Mouse (Mus musculus) spleen, adult 12 weeks (tissue): ENCODE data around the gene Gse1.

ENCODE experiments used
- DNase-seq: peaks from one replicate; pipeline ENCODE4 v3.0.0; 2022; ENCODE audit warnings: low spot score

Gene Gse1

DNA sequence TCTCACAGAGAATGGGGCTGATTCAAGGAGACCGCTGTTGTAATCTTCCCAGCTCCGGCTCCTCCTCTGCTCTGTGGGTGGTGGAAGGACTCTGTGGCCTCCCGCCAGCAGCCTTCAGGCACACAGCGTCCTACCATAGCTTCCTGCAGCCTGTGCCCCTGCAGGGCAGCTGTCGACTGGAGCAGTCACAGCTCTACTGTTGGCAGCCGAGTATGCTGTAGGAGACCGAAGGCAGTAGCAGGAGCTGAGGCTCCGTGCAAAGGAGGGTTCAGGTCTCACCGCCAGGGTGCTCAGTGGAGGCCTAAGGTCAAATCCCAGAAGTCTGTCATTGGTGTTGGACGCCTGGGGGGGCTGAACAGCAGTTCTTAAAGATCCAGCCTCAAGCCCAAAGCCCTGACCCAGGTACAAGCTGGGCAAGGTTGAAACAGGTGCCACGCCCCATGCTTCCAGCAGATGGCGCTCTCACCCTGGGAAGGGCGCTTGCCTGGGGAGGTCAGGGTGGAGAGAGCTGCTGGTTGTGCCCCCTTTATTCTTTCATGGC, 72.4 kb downstream of the Gse1 start:
- peak; percentile 75 for DNase-seq

GRCm38 (mm10) chr8:120302941-120303675, 74.9 kb downstream of the Gse1 start:
- DNase-seq, result no peak

- no peak for DNase-seq
Measured at GRCm38 (mm10) chr8:120304097-120304496, 75.8 kb downstream of the Gse1 start.

DNA sequence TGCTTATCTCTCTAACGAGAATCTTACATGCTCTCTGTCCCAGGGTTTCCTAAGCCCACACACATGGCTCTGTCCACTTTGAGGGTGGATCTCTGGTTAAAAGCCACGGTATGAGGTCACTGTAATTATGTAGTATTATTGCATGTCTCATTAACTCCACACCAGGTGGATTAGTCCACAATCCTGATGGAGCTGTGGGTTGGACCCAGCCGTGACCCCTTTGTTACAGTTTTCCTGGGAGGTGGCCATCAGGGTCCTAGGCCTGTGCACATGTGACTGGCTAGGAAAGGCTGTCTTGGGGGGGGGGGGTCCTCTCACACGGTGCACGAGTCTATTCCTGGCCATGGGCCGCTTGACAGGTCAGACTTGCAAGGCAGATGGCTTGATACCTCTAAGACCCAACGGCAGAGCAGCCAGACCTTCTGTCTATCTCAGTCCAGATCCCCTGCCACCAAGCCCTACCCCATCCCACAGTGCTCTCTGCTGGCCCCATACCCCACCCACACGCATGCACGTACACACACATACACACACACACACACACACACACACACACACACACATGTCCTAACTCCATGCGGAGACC, 77.6 kb downstream of the Gse1 start:
- DNase-seq, result no peak

DNA sequence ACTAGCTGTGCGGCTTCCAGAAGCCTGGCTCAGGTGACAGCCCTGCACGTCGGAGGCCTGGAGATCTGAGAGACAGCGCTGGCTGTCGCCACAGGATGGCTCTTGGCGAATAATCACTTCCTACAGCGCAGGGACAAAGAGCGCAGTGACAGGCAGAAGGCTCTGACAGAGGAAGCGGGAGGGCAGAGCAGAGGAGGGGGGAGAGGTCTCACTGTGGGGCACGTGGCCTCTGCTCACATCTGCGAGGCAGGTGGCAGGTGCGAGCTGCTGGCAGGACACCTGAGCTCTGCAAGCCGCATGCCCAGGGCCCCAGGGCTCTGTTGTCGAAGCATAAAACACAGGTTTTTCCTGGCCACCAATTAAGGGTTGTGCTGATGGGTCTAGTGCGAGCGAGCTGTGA, 78.8 kb downstream of the Gse1 start:
- no peak for DNase-seq

DNA sequence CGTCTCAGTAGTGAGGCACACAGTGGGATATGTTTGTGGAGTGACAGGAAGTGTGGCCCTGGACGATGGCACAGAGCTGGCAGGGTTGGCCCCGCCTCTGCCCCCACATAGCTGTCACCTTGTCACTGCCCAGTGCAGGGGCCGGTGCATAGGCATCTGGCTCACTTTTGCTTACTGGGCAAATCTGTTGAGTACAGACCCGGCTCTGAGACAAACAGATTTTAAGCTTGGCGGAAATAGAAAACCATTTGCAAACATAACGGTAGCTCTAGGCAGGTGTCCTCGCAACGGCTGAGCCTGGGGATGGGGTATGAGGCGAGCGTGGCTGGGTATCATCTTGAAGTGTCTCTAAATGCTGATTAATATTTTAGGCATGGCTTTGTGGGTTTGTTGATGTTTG, 79.3 kb downstream of the Gse1 start:
- DNase-seq, result no peak

- DNase-seq, result no peak
Measured at GRCm38 (mm10) chr8:120308131-120308530, 79.9 kb downstream of the Gse1 start.

DNA sequence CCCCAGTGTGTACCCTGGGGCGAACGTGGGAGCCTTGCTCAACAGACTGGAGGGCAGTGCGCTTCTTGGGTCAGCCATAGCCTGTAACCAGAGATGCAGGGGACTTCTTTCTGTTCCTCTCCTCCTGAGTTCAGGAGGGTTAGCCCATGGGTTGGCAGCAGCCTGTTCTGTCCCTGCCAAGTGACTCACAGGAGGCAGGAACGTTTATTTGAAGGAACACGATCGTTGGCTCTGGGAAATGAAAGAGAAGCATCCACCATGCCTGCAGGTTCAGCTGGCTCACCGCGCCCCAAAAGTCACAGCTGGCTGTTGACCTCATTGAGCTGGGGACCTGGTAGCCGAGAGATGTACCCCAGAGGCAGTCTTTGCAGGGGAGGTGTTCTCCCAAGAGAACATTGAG, 80.3 kb downstream of the Gse1 start:
- no peak for DNase-seq

DNA sequence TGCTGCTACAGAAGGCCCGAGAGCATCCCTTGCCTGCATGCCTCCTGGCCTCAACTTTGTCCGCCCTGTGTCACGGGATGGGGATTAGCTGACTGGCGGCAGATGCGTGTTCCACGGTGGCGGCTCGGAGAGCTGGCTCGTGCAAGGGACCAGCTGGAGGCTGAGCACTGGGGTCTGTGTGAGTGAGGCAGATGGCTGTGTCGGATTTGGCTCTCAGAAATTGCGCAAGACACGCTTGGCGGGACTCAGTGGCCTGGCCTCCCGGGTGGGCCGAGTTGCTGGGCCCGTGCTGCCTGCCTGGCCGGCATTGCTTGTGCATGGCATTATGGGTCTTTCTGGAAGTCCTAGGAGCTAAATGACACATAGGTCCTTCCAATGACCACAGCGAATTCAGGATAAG, 81.1 kb downstream of the Gse1 start:
- DNase-seq, result no peak

DNA sequence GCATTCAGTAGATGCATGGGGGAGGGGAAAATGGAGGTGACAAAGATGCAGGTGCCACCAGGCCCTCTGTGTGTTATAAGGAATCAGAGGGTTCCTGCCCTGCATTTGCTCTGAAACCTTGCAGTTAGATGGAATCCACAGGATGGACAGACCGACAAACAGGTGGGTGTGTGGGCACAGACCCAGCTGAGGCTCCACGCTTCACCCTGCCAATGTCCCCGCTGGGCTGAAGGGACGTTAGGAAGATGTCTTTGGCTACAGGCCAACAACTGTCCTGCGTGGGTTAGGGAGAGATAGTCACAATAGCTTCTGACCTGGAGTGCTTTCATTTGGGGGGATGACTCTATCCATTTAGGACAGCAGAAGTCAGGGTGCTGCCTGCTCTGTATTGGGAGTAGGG, 81.8 kb downstream of the Gse1 start:
- DNase-seq, result no peak

DNA sequence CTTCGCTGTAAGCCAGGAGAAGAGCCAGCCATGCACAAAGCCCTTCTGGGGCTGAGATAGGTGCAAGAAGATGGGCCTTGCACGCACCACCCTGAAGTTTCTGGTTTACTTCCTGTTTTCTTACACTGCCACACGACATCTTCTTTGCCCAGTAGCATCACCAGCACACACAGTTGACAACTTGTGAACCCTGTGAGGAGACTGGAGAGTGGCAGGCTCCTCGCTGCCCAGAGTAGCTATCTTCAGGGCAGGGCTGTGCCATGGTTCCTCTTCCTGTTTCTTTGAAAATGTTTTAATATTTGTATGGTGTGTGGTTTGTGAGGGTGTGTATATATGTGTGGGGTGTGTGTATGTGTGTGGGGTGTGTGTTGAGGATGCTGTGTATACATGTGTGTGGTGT, 84.2 kb downstream of the Gse1 start:
- no peak for DNase-seq

- DNase-seq, result no peak
Measured at GRCm38 (mm10) chr8:120313674-120314073, 85.4 kb downstream of the Gse1 start.

GRCm38 (mm10) chr8:120314932-120315331, 86.7 kb downstream of the Gse1 start:
- DNase-seq, result no peak

GRCm38 (mm10) chr8:120315644-120316043, 87.4 kb downstream of the Gse1 start:
- DNase-seq, result no peak

DNA sequence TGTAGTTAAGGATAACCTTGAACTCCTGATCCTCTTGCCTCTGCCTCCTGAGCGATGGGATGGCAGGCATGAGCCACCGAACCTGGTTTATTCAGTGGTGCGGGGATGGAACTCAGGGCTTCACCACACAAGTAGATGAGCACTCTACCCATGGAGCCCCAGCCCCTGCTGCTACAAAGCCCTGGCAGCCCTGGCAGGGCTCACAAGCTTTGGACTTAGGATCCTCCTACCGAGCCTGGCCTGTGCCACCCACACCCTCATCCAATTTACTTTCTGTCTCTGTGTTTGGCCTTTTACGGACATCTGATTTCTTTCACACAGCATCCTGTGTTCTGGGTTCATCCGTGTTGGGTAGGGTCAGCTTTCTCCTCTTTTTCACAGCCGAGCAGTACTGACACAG, 88.5 kb downstream of the Gse1 start:
- no peak for DNase-seq

- DNase-seq, result no peak
Measured at GRCm38 (mm10) chr8:120317118-120317824, 89.0 kb downstream of the Gse1 start.

GRCm38 (mm10) chr8:120318476-120318991, 90.3 kb downstream of the Gse1 start:
- DNase-seq, result no peak

- peak; percentile 84 for DNase-seq
Measured at GRCm38 (mm10) chr8:120319449-120319848, 91.2 kb downstream of the Gse1 start.

GRCm38 (mm10) chr8:120320146-120320545, 91.9 kb downstream of the Gse1 start:
- no peak for DNase-seq

DNA sequence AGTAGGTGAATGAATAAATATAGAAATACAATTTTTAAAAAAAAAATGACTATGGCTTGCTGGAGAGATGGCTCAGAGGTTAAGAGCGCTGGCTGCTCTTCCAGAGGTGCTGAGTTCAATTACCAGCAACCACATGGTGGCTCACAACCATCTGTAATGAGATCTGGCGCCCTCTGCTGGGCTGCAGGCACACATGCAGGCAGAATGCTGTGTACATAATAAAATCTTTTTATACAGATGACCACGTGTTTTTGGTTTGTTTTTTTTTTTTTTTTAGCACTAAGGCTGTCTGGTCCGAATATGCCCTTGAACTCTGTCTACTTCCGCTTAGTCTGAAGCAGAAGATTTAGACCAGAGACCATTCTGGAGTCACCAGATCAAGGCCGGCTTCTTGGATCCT, 93.5 kb downstream of the Gse1 start:
- no peak for DNase-seq

DNA sequence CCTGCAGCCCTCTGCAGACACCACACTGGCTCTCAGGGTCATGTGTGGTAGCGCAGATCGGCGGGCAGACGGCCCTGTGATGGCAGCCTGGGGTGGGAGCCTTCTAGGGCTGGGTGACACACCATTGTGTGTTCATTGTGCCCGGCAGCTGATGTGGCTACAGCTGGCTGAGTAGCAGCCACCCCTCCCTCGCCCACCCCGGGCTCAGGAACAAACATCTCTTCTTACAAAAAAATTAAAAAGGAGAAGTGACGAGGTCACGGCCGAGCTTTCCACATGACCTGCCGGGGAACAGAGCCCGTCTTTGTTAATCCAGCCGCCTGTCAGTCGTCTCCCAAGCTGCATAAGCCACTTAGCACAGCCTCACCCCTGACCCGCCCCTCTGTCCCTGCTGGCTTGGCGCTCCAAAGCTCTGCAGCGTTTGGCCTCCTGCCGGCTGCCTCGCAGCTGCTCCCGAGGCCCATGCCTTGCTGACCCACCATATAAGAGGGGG, 94.7 kb downstream of the Gse1 start:
- no peak for DNase-seq

DNA sequence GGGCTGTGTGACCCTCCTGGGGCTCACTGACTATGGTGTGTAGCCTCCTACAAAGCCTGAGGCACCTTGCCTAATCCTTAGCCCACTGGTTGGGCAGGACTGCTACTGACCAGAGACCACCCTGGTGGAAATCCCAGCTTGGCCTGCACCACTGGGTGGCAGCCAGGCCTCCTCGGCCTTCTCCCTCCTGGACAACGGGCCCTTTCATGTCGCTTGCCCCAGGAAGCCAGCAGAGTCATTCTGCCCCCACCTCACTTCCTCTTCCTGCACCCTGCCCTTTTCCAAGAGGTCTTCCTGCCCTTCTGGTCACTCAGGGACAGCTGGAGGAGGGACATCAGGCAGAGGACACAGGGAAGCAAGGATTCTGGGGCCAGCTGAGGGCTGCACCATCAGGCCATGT, 96.3 kb downstream of the Gse1 start:
- no peak for DNase-seq
